Mouse (Mus musculus) left cerebral cortex, postnatal 25 days (tissue): Measurements from ENCODE around the gene Tcl1b5. TPM values are rescaled to one million over a fixed set of nuclear protein-coding genes. Genes with fewer than 3 reads are reported as not detected.
"Not testable (repeated sequence)": the region's sequence is repeated elsewhere in the genome, so short reads cannot be mapped to it uniquely, and the experiment has no call there.

Experiments used
- DNase-seq, 2 experiments: peaks; one replicate each; pipeline ENCODE4 v3.0.0; 2022; ENCODE audit warnings: low spot score in 2 of 2, mixed read lengths in 1 of 2
- intact Hi-C: fragments of 180-260 bp; cut with DNase I; formaldehyde crosslinking; loops from one replicate; pipeline ENCODE4 v1.15.1; 2025
- total RNA-seq, 2 experiments: library from RNA; stranded (reverse); gene quantifications; 2 replicates each; pipeline ENCODE4 v1.2.3; 2021

The Tcl1b5 gene
- total RNA-seq: not detected

DNA sequence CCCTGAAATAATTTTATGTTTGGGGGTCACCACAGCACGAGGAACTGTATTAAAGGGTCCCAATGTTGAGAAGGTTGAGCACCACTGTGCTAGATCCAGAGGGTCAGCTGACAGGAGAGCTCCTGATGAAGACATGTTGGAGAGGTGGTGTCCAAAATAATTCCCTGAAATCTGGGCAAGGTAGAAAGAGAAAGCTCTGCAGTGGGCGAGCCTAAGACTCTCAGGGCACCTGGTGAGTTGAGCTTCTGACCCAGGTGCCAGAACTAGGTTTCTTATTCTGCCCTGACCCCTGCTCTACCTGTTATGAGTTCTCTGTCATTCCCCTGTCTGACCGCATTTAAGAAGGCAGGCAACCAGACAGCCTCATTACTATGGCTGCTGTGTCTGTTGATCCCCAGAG is at the start of gene Tcl1b5:
Gene Tcl1b5 (plus strand): TSS at position 301 of the 400 bp plus-strand sequence.
- intact Hi-C loops: not testable (repeated sequence)

DNA sequence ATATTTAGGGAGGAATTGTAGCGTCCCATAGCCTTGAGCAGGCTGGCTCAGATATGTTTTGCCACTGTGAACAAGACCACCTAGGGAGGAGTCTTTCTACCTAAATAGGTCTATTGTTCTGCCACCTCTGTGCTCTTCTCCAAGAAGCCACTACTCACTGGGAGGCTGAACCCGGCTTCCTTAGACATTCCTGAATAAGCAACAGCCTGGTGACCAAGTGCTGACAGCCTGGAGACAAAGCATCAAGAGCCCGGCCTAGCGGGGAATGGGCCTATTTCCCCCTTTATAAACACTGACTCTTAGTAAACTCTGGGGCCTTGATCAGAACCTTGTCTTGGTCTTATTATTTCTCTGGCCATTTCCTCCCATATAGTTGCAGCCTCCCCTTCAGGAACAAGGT is 49.6 kb upstream of the Tcl1b5 start:
- no peak for DNase-seq
- intact Hi-C loops: no loop called here

More for the DNA sequence above, at the start of gene Tcl1b5:
- not testable (repeated sequence) for DNase-seq

DNA sequence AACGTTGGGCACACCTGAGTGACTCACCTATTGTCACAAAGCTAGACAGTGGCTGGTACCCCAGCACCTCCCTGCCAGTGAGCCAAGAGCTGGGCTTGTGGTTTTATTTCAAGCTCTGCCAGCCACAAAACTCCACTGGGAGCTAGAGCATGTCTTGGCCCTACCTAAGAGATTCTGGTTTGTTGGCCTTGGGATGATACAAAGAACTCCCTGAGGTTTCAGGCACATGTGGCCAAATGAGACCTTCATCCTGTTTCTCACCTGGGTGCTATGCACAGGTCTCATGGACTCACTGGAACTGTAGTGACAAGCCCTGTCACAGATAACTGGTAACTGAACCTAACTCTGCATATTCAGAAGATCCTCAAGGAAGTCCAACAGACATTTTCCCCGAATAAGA is 48.5 kb upstream of the Tcl1b5 start:
- intact Hi-C loops: no loop called here
- no peak for DNase-seq

DNA sequence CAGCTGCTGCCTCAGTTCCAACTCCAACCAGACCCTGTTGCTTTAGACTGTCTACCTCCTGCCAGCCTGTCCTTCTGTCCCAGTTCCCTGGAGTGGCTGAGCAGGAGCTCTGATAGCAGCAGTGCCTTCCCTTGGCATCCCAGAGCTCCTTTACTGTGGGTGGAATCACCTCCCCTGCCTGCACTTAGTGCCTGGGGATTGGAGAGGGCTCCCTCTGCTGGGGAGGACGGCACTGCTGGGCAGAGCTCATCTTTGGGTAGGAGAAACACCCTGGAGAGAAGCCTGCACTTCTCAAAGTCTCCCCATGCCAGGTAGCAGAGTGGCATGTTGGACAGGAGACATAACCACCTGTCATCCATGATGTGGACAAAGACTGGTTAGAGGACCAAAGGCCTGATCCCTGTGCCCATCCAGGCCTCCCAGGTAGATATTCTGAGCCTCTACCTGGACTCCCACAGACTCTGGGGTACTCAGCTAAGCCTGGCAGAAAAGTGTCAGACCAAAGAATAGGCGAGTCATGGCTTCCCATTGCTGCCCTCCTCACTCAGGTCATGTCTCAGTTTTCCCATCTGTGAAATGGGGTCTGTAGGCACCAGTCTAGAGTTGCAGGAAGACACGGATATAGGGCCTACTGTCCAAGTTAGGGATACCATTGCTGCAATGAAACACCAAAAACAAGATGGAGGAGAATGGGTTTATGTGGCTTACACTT is 46.5 kb upstream of the Tcl1b5 start:
- intact Hi-C loops, DNase-seq: not testable (repeated sequence)

DNA sequence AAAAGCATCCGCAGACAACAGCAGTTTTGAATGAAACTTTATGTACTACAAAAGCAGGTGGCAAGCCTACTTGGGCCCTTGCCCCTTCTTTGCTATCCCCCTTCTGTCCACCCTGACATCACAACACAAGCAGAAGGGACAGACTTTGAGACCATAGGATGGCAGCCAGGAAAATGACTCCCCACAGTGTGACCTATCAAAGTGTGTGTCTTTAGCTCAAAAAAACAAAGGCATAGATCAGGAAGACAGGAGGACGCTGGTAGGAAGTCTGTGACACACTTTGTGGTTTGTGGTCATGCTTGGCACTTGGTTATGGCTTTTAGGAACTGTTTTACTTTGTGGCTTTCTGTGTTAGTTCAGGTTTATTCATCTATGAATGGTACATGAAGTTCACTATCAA is 42.0 kb upstream of the Tcl1b5 start:
- DNase-seq, intact Hi-C loops: not testable (repeated sequence)

DNA sequence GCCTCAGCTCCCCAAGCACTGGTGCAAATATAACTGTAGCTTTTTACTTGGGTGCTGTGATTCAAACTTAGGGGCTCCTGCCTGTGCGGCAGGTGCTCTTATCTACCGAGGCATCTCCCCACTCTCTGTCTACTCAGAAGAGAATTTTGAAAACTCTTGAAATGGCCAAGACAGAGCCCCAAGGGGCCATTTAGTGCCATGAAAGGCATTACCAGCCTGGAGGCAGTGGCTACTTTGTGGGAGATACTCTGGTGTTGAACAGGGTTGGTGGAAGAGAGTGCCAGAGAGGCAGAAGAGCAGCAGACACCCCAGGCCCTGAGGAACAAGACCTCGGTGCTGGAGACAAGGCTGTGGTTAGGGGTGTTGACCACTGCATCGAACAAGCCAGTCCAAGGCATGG is 41.3 kb upstream of the Tcl1b5 start:
- intact Hi-C loops, DNase-seq: not testable (repeated sequence)

DNA sequence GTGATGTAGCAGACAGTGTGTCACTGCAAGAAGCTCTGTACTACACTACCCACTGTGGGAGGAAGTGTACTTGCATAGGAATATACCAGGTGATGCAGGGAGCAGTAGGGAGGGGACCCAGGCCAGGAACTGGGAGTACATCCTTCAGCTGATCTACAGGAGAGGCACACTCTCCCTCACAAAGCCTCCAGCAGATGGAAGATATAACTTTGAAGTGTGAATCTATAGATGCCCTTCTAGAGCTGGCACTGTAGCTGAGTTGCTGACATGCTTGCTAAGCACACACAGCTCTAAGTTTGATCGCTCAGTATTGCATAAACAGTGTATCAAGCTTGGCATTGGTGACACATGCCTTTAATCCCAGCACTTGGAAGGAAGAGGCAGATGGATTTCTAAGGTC is 38.4 kb upstream of the Tcl1b5 start:
- DNase-seq, intact Hi-C loops: not testable (repeated sequence)

DNA sequence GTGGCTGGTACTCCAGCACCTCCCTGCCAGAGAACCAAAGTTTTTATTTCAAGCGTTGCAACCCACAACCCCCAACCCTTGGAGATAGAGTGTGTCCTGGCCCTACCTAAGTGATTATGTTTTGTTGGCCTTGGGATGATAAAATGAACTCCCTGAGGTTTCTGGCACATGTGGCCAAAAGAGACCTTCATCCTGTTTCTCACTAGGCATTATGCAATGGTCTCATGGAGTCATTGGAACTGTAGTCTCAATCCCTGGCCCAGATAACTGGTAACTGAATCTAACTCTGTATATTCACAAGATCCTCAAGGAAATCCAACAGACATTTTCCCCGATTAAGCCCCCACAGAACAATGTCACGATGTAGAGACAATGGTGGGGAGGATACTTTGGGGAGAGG is 33.0 kb upstream of the Tcl1b5 start:
- no peak for DNase-seq
- intact Hi-C loops: no loop called here

DNA sequence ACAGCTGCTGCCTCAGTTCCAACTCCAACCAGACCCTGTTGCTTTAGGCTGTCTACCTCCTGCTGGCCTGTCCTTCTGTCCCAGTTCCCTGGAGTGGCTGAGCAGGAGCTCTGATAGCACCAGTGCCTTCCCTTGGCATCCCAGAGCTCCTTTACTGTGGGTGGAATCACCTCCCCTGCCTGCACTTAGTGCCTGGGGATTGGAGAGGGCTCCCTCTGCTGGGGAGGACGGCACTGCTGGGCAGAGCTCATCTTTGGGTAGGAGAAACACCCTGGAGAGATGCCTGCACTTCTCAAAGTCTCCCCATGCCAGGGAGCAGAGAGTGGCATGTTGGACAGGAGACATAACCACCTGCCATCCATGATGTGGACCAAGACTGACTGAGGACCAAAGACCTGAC is 31.2 kb upstream of the Tcl1b5 start:
- intact Hi-C loops, DNase-seq: not testable (repeated sequence)

DNA sequence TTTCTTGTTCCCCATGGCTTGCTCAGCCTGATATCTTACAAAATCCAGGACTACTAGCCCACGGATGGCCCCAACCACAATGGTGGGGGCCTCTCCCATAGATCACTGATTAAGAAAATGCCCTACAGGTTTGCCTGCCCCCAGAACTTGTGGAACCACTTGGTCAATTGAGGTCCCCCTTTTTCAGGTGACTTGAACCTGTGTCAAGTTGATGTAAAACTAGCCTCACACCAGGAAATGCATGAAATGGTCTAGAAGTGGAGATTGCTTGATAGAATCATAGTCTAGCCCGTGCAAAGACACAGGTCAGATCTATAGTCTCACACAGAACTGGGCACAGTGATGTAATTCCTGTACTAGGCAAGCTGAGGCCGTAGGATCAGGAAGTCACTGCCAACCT is 30.4 kb upstream of the Tcl1b5 start, which contains the start of gene Tcl1b2:
Gene Tcl1b2 (plus strand): TSS at position 301 of the 400 bp plus-strand sequence.
- DNase-seq: no peak
- intact Hi-C loops: no loop called here

DNA sequence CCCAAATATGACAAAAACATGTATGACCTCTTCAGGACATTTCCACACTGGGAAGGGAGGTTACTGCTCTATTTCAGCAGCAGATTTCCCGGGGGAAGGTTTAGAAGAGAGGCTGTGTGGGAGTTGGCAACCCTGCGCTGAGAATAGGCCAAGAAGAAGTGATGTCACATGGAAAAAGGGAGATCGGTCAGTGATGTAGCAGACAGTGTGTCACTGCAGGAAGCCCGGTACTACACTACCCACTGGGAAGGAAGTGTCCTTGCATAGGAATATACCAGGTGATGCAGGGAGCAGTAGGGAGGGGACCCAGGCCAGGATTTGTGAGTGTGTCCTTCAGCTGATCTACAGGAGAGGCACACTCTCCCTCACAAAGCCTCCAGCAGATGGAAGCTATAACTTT is 20.9 kb upstream of the Tcl1b5 start:
- intact Hi-C loops: not testable (repeated sequence)
- DNase-seq: peak; percentile 2 to 32

DNA sequence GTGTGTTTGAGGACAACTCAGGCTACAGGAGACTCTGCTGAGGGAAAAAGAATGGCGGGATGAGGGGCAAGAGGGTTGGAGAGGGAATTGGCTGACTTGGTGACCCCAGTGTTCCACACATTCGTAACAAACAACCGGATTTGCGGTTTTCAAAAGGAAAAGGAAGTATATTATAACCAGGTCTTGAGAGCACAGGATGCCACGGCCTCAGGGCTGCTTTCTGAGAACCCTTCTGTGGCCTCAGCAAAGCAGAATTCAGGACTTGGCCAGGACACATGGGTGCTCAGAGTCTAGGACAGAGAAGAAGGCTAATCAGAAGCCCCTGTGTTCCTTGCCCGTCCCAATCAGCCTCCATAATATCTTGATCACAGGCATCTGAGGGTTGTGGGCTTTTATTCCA is 17.3 kb upstream of the Tcl1b5 start:
- intact Hi-C loops: no loop called here
- DNase-seq: no peak

DNA sequence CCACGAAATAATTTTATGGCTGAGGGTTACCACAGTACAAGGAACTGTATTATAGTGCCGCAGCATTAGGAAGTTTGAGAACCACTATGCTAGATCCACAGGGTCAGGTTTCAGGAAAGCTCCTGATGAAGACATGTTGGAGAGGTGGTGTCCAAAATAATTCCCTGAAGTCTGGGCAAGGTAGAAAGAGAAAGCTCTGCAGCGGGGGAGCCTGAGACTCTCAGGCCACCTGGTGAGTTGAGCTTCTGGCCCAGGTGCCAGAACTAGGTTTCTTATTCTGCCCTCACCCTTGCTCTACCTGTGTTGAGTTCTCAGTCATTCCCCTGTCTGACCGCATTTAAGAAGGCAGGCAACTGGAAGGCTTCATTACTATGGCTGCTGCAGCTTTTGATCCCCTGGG is 16.8 kb upstream of the Tcl1b5 start, which contains the start of gene Tcl1b1:
Gene Tcl1b1 (plus strand): TSS at position 301 of the 400 bp plus-strand sequence.
- DNase-seq: no peak
- intact Hi-C loops: no loop called here

DNA sequence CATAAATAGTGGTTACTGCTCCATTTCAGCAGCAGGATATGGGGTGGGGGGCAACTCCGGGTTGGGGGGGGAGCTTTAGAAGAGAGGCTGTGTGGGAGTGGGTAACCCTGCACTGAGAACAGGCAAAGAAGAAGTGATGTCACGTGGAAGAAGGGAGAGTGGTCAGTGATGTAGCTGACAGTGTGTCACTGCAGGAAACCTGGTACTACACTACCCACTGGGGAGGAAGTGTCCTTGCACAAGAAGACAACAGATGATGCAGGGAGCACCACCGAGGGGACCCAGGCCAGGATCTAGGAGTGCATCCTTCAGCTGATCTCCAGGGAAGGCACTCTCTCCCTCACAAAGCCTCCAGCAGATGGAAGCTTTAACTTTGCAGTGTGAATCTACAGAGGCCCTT is 9.4 kb upstream of the Tcl1b5 start:
- intact Hi-C loops: no loop called here

DNA sequence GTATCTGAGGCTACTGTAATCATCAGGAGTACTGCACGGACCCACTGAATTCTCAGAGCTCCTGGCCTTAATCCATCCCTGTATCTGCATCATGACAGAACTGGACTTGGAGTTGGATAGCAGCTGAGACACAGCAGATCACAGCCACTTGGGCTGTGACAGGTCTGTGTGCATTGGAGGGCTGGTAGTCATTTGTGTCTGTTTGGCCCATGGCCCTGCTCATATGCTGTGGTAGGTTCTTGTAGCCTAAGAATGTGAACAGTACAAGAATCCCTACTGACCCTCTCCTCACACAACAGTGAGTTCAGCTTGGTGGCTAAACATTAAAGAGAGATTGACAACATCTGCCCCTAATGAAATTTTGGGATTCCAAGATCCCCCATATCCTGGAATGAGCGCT is 2.8 kb upstream of the Tcl1b5 start:
- intact Hi-C loops: no loop called here
- no peak for DNase-seq

More for the DNA sequence above, 9.4 kb upstream of the Tcl1b5 start:
- no peak for DNase-seq

DNA sequence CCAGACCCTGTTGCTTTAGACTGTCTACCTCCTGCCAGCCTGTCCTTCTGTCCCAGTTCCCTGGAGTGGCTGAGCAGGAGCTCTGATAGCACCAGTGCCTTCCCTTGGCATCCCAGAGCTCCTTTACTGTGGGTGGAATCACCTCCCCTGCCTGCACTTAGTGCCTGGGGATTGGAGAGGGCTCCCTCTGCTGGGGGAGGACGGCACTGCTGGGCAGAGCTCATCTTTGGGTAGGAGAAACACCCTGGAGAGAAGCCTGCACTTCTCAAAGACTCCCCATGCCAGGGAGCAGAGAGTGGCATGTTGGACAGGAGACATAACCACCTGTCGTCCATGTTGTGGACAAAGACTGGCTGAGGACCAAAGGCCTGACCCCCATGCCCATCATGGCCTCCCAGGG is 1.8 kb upstream of the Tcl1b5 start:
- peak; percentile 30 to 47 for DNase-seq
- intact Hi-C loops: not testable (repeated sequence)

DNA sequence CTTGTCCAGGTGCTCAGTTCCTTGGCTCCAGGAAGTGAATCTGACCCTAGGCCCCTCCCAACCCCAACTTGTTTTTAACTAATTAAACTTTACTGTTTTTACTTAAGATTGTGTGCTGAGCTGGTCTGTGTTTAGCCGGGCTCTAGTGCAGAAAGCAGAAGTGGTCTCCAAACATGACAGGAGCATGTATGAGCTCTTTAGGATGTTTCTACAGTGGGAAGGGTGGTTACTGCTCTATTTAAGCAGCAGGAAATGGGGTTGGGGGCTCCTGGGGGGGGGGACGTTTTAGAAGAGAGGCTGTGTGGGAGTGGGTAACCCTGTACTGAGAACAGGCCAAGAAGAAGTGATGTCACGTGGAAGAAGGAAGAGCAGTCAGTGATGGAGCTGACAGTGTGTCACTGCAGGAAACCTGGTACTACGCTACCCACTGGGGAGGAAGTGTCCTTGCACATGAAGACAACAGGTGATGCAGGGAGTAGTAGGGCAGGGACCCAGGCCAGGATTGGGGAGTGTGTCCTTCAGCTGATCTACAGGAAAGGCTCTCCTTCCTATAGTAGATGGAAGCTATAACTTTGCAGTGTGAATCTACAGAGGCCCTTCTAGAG is 5.0 kb downstream of the Tcl1b5 start:
- DNase-seq, intact Hi-C loops: not testable (repeated sequence)

DNA sequence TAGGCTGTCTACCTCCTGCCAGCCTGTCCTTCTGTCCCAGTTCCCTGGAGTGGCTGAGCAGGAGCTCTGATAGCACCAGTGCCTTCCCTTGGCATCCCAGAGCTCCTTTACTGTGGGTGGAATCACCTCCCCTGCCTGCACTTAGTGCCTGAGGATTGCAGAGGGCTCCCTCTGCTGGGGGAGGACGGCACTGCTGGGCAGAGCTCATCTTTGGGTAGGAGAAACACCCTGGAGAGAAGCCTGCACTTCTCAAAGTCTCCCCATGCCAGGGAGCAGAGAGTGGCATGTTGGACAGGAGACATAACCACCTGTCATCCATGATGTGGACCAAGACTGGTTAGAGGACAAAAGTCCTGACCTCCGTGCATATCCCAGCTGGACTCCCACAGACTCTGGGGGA is 12.8 kb downstream of the Tcl1b5 start:
- peak in 1 of 2 experiments; percentile 6 for DNase-seq
- intact Hi-C loops: not testable (repeated sequence)

DNA sequence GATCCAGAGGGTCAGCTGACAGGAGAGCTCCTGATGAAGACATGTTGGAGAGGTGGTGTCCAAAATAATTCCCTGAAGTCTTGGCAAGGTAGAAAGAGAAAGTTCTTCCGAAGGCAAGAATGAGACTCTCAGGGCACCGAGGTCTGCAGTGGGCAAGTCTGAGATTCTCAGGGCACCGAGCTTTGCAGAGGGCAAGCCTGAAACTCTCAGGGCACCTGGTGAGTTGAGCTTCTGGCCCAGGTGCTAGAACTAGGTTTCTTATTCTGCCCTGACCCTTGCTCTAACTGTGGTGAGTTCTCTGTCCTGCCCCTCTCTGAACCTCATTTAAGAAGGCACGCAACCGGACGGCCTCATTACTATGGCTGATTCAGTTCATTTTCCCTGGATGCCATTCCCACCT is 14.6 kb downstream of the Tcl1b5 start, which contains the start of gene Tcl1b3:
Gene Tcl1b3 (plus strand): TSS at position 301 of the 400 bp plus-strand sequence.
- DNase-seq, intact Hi-C loops: not testable (repeated sequence)

DNA sequence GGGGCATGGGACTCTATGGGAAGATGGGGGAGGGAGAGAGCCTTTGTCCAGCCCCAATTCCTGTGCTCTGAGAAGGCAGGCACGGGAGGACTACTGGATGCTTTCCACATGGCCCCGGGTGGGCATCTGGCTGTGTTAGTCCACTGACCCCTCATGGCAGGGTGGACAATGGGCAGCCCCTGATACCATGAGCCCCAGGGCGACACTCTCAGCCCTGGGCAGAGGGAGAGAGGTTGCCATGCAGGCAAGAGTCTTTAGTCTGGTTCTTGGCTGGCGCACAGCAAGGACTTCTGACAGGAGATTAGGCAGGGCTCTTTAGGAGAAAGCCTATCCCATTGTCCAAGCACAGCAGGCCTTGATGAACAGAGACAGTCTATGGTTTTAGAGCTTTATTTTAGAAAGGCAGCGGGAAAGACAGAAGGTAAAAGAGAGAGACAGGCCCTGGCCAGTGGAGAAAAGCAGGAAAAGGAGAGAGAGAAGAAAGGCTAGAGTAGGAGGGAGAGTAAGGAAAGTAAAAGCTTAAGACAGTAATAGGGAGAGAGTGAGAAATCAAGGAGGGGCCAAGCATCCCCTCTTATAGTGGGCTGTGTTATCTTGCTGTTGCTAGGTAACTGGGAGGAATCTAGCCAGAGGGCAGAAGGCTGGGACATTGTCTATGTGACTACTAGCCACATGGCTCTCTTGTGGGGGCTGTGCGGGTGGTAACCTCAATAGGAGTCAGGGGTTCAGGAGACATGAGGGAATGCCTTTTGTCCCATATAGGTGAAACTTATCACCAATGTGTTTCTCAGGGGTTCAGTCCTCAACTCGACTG is 23.7 kb downstream of the Tcl1b5 start:
- DNase-seq, intact Hi-C loops: not testable (repeated sequence)
